Mouse (Mus musculus) left cerebral cortex, postnatal 14 days (tissue): ENCODE measurements around the gene Cryz. TPM values are rescaled to one million over a fixed set of nuclear protein-coding genes. Genes with fewer than 3 reads are reported as not detected.

Experiments
- DNase-seq, 2 experiments: peaks; one replicate each; pipeline ENCODE4 v3.0.0; 2021 to 2022; ENCODE audit warnings: low spot score in 2 of 2, mixed read lengths in 1 of 2
- intact Hi-C: fragments of 180-260 bp; cut with DNase I; formaldehyde crosslinking; loops from one replicate; pipeline ENCODE4 v1.15.1; 2025
- long read RNA-seq, 2 experiments: library from polyadenylated mRNA; stranded (forward); transcript quantifications; one replicate each; pipeline ENCODE4 v2.0.0; 2021
- total RNA-seq, 2 experiments: library from RNA; stranded (reverse); gene quantifications; 2 replicates each; pipeline ENCODE4 v1.2.3; 2021

Gene Cryz
- total RNA-seq, result 10 to 100 TPM; 21.1 to 23.7 TPM
- long read RNA-seq, experiment 1, transcript Cryz-208 (9 exons, 2,505 nt), result major isoform, 17 of 22 reads
- long read RNA-seq, experiment 1, partial matches to known transcripts, result 0 of 22 reads
- long read RNA-seq, experiment 1, other reads (novel, unspliced or antisense), result 5 of 22 reads
- long read RNA-seq, experiment 2, transcript Cryz-208 (9 exons, 2,505 nt), result major isoform, 13 of 16 reads
- long read RNA-seq, experiment 2, partial matches to known transcripts, result 0 of 16 reads
- long read RNA-seq, experiment 2, other reads (novel, unspliced or antisense), result 3 of 16 reads

- DNase-seq, result peak; percentile 90 to 93
- intact Hi-C loops, result loop anchor here (5.0 kb wide), 1 partner anchor 496 kb away; the partner anchor contains the start of genes Fpgt and Lrriq3
These were observed at the start of gene Cryz for GRCm38 (mm10) chr3:154596488-154596933. Gene Cryz (plus strand): TSS chr3:154596711.

GRCm38 (mm10) chr3:154547549-154548426 lies 48.7 kb upstream of the Cryz start:
- intact Hi-C loops, result no loop called here
- DNase-seq, result no peak

- no peak for DNase-seq
- intact Hi-C loops, result no loop called here
These were observed 47.6 kb upstream of the Cryz start for GRCm38 (mm10) chr3:154548868-154549301.

GRCm38 (mm10) chr3:154550326-154551034 lies 46.0 kb upstream of the Cryz start:
- intact Hi-C loops, result no loop called here
- DNase-seq, result no peak

GRCm38 (mm10) chr3:154551035-154551411 lies 45.5 kb upstream of the Cryz start:
- intact Hi-C loops, result no loop called here
- DNase-seq, result no peak

GRCm38 (mm10) chr3:154562192-154562591 lies 34.3 kb upstream of the Cryz start:
- intact Hi-C loops, result no loop called here
- no peak for DNase-seq

- no peak for DNase-seq
- intact Hi-C loops, result no loop called here
These were observed 31.1 kb upstream of the Cryz start for GRCm38 (mm10) chr3:154565437-154565836.

GRCm38 (mm10) chr3:154570029-154570575 lies 26.4 kb upstream of the Cryz start:
- DNase-seq, result no peak
- intact Hi-C loops, result loop anchor here (5.0 to 10.0 kb wide), 2 partner anchors 243 to 615 kb away; no protein-coding TSS in a partner anchor

GRCm38 (mm10) chr3:154570786-154571185 lies 25.7 kb upstream of the Cryz start:
- intact Hi-C loops, result loop anchor here (5.0 to 10.0 kb wide), 2 partner anchors 243 to 616 kb away; no protein-coding TSS in a partner anchor
- DNase-seq, result no peak

GRCm38 (mm10) chr3:154572341-154572972 lies 24.1 kb upstream of the Cryz start:
- peak; percentile 58 to 79 for DNase-seq
- intact Hi-C loops, result loop anchor here (1.0 to 10.0 kb wide), 3 partner anchors 245 to 618 kb away; no protein-coding TSS in a partner anchor

- intact Hi-C loops, result loop anchor here (5.0 to 10.0 kb wide), 2 partner anchors 246 to 619 kb away; no protein-coding TSS in a partner anchor
- no peak for DNase-seq
These were observed 22.8 kb upstream of the Cryz start for GRCm38 (mm10) chr3:154573666-154574065.

- intact Hi-C loops, result loop anchor here (10.0 kb wide), 1 partner anchor 623 kb away; no protein-coding TSS in a partner anchor
- DNase-seq, result no peak
These were observed 18.6 kb upstream of the Cryz start for GRCm38 (mm10) chr3:154577895-154578294.

- intact Hi-C loops, result no loop called here
These were observed 12.2 kb upstream of the Cryz start for GRCm38 (mm10) chr3:154584351-154584750.

GRCm38 (mm10) chr3:154590971-154591370 lies 5.5 kb upstream of the Cryz start:
- DNase-seq, result no peak
- intact Hi-C loops, result no loop called here

More at GRCm38 (mm10) chr3:154584351-154584750, 12.2 kb upstream of the Cryz start:
- DNase-seq, result peak in 1 of 2 experiments; percentile 21

GRCm38 (mm10) chr3:154591621-154592020 lies 4.9 kb upstream of the Cryz start:
- no peak for DNase-seq
- intact Hi-C loops, result no loop called here

- intact Hi-C loops, result no loop called here
- no peak for DNase-seq
These were observed 2.9 kb upstream of the Cryz start for GRCm38 (mm10) chr3:154593596-154593995.

- no peak for DNase-seq
- intact Hi-C loops, result no loop called here
These were observed 2.4 kb upstream of the Cryz start for GRCm38 (mm10) chr3:154594156-154594555.

- intact Hi-C loops, result loop anchor here (5.0 kb wide), 1 partner anchor 495 kb away; the partner anchor contains the start of genes Fpgt and Lrriq3
- DNase-seq, result peak; percentile 94 to 98
These were observed 533 bp downstream of the Cryz start, which contains the start of gene Tyw3 for GRCm38 (mm10) chr3:154596934-154597554. Gene Tyw3 (minus strand): TSS chr3:154597104.
